Mouse (Mus musculus) T-helper 2 cell (primary cell): ENCODE measurements around the gene Hacd3.
"Not testable (repeated sequence)": the region's sequence is repeated elsewhere in the genome, so short reads cannot be mapped to it uniquely, and the experiment has no call there.

Source experiments
- in situ Hi-C: fragments of 300-600 bp; cut with MboI, MseI; formaldehyde crosslinking; loops from one replicate; pipeline ENCODE4 v1.15.1; 2025; ENCODE audit warnings: high pct_unique_total_duplicates

Hacd3 gene

DNA sequence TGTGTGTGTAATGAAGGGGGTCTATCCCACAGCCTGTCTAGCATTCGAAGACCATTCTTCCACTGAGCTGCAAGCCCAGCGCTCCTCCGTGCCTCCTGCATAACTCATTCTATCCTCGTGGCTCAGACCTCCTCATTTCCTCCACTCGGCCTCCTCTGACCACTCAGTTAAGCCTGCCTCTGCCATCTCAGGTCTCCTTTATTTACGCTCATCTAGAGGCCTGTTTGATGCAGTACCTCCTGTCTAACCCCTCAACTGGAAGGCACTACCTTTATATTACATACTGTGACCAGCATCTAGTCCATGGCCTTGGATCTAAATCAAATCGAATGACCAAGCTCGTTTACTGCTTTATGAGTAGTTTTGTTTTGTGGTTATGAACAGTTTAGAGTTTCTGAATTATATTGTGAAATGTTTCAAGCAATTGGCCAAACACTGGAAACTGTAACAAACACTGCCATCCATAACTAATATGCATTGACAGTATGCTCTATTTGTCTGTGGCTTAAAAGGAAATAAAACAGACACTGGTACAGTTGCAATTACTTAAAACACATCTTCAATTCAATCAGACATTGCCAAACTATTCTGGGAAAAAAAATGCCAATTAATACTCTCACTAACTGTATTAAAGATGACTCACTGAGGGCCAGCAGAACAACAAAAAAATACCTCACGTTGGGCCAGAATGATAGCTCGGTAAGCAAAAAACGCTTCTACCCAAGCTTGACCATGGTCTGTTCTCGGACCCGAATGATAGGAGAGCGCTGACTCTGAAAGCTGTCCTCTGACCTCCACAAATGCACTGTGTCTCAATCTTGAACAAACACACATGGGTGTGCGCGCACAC lies 4.3 kb downstream of the Hacd3 start:
- in situ Hi-C loops, result no loop called here

DNA sequence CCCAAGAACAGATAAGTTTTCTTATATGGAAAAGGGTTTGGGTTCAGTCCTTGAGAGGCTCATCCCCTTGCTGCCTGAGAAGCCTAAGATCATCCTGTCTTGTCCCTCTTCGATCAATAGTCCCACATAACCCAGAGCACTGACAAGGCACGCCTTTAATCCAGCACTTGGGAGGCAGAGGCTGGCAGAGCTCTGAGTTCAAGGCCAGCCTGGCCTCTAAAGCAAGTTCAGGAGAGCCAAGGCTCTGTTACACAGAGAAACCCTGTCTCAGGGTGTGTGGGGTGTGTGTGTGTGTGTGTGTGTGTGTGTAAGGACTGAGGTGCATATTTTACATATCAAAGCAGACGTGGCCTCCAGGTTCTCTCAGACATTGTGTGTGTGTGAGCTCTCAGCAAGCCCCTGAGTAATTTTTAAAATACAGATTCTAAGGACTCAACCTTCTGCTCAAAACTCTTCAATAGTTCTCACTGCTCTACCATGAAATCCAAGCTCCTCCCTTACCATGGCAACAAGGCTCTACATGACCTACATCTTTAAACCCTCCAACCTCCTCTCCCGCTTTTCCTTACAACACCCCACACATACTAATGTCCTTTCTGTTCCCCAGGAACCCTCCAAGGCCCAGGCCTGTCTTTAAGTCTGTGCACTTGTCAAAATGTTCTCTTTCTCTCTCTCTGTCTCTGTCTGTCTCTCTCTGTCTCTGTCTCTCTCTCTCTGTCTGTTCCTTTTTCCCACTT lies 5.1 kb downstream of the Hacd3 start:
- in situ Hi-C loops, result no loop called here

DNA sequence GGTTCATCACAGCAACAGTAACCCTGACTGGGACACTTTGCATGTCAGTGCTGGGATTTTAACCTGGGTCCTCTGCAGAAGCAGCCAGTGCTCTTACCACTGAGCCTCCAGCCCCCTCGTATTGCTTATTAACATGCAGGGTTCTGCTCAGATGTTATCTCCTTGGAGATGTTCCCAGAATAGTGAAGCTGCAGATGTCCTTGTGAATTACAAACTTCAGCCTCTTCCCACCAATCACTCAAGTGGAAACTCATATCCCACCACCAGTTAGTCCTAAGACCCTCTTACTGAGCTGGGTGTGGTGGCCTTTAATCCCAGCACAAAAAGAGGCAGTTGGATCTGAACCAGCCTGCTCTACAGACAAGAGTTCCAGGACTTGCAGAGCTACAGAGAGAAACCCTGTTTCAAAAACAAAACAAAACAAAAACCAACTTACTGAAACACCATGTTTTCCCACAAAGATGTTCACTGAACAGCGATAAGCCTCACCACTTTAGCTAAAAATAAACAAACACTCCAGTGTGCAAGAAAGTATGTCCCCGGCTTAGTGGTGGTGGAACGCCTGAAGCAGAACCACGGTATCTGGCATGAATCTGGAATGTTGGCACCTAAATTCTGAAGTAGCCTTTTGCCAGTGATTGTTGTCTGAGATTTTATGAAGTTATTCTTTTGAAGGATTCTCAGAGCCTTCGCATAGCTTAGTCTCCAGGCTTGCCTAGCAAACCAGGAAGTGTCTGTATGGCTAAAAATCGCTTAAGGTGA lies 5.9 kb downstream of the Hacd3 start:
- in situ Hi-C loops, result no loop called here

DNA sequence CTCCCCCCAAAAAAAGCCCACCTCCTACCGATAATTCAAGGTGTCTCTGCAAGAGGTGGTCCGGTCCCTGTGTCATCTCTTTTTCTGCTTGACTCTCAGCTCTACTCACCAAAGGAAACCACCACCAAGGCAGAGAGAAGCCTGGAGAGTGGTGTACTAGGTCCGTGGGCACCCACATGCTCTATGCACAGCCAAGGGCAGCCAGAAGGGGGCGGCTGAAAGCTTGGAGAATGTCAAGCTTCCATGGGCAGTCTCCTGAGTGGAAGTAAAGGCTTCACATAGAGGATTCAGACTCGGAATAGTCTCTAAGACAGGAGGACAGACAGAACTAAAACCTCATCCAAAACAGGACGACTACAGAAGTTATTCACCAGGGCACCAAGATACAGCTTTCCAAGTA lies 10.2 kb downstream of the Hacd3 start:
- in situ Hi-C loops, result no loop called here

DNA sequence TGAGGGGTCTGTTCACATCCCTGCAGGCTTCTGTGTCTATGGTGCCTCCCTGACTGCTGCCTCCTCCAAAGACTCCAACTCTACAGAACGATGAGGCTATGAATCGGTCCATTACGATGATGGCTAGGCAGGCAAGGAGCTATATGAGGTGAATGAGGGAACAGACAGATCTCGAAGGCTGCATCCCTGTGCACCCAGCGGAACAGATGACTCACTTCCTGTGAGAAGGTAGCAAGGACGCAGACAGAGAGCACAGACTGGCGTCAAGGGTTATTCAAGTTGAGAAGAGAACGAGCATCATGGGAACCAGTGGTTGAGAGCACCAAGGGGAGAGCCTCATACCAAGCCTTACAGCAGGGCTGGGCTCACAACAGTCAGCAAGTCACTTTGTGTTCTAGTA lies 10.9 kb downstream of the Hacd3 start:
- in situ Hi-C loops, result no loop called here

DNA sequence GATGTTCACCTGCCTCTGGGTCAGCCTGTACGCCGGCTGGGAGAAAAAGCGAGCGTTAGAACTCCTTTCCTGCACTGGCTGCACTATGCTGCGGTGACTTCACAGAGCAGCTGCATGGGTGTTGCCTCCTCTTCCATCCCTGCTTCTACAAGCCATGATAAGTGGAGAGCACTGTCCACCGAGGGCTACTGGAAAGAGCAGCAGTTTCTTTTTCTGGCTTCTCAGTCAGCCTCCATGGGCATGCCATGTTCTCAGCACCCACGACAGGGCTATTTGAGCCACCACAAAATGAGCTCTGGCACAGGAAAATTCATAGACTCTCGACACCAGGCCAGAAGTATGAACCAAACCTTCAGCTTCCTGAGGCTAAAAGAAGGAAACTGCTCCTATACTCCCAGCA lies 15.8 kb downstream of the Hacd3 start:
- in situ Hi-C loops, result no loop called here

DNA sequence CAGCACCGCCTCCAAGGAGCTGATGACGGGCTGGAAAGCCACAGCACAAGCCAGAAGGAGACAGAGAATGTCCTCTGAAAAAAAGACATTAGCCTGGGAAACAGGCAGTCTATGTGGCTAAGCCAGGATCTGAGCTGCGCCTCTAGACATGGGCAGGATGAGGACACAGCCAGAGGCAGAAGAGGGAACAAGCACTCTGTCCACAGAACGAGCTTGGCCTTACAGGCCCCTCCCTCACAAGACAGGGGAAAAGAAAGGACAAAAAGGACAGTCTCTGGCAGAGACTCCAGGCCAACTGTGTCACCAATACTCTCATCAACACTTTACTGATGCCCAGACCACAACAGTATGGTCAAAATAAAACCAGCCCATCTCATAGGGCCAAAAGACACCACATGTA lies 20.0 kb downstream of the Hacd3 start:
- in situ Hi-C loops, result no loop called here

DNA sequence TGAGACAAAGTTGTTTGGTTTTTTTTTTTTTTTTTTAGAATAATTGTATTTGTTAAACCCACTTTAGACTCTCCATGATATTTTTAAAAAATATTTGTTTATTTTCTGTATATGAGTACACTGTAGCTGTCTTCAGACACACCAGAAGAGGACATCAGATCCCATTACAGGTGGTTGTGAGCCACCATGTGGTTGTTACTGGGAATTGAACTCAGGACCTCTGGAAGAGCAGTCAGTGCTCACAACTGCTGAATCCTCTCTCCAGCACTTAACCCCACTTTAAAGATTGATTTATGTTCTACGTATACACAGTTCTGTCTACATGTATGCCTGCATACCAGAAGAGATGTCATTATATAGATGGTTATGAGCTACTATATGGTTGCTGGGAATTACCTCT lies 26.0 kb downstream of the Hacd3 start:
- in situ Hi-C loops, result not testable (repeated sequence)

DNA sequence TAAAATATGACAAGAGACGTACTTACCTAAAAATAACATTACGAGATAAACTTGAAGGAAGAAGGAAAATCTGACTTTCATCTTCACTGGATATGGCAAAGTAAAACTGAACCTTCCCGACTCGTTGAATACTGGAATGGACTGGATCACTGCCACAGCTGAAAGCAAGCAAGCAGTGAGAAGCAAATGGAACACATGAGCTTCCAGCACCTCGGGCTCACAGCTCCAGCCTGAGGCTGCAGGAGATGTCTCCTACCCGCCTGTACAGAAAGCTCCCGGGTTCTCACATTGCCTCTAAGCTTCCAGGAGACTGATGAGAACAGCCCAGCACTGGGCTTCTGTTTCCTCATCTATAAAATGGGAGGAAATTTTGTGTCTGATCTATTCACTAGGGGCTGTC lies 31.2 kb downstream of the Hacd3 start:
- in situ Hi-C loops, result no loop called here

DNA sequence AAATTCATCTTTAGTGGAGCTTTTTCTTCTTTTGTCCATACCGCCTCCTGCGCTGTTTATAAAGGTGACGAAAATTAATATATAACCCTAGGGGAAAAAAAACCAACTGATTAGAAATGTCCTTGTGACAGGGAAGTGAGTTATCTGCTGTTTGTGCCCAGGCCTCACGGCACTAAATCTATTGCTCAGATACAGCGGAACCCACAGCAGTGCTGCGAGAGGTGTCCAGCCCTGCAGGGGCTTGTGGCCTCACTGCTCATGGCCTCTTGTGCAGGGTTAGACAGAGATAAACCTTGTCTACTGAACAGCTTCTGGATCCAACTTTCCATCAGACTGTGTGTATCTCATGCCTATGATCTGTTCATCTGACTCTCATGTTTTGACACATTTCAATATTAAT lies 33.0 kb downstream of the Hacd3 start:
- in situ Hi-C loops, result no loop called here

DNA sequence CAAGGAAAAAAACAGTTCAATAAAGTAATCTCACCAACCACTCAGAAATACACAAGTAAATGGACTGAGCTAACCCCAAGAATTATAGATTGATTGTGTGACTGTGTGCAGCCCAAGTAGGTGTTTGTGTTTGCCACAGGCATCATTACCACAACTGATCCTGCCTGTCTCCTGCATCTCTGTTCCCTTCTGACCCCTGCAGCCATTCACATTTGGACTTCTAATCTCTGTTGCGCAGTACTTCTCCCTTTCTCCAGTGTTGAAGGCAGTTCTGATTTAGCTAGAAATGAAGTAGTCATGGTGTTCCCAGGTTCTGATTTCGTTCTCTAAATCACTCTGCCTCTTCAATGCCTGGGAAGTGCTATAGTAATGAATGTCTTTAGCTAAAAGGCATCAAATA lies 33.8 kb downstream of the Hacd3 start:
- in situ Hi-C loops, result no loop called here

DNA sequence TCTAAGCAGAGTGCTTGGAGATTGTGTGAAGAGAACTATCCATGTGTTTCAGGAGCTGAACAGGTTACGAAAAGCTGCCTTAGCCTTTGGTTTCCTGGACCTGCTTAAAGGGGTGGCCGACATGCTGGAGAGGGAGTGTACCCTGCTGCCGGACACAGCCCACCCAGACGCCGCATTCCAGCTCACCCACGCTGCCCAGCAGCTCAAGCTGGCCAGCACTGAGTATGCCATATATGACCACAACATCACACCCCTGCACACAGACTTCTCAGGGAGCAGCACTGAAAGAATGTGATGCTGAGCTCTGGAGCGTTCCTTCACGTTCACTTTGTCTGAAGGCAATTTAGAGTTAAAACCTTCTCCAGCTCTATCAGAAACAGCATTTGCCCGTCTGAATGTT lies 35.7 kb downstream of the Hacd3 start:
- in situ Hi-C loops, result no loop called here

DNA sequence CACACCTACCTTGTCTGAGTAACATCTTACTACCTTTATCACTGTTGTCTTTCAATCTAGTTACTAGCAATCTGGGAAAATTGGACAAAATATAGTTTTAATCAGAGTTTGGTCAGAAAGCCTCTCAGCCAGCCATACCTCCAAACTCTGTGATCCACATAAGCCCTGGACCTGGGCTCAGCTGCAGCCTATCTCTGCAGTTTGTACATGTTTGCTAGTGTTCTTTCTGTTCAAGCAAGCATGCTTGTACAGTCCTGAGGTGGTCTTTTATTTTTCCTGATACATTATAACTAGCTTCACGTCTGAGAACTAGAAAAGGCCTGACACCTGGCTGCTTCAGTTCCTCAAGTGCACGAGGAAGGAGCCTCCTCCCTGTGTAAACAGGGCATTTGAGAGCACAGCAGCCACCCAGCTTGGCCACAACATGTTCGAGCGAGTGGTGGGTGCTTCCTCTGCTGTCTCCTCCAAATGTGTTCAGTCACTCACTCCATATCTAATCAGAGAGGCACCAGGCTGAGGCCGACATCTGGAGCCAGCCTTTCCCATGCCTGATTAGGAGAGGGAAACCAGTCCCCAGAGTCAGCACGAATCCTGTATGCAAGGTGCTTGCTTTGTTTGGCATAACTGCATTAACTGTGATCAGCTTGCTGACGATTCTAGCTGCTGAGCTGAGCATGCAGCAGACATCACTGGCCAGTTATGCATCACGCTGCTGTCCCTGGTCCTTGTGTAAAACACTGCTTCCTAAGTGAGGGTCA lies 36.3 kb downstream of the Hacd3 start:
- in situ Hi-C loops, result no loop called here

DNA sequence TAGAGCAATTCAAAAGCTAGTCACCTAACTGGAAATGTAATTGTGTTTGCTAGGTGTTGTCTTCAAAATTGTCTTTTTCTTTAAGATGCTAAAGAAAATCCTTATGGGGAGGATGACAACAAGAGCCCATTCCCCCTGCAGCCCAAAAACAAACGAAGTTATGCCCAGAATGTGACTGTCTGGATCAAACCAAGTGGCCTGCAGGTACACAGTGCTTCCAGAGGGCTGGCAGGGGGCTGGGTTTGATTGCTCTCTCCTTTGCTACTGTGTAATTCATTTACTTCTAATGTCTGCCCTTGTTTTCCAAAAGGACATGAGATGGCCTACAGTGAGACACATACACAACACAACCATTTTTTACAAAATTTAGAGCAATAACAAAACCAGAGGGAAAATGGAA lies 39.6 kb downstream of the Hacd3 start:
- in situ Hi-C loops, result no loop called here

DNA sequence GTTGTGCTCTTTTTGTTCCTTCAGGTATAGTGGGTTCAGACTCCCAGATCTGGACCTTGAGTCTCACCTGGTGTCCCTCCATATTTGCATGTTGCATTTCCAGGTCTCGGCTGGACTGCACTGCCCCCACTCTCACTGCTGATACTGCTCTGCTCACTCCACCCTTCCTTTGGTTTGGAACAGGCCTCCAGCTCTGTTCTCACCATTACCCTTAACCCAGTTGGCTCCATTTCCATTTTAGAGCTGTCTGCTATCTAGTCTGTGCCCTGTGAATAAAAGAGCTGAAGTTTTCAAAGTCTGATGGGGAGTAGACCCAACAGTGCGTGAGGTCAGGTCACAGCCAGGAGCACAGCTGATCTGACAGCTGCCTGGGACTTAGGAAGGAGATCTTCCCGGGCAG lies 40.9 kb downstream of the Hacd3 start:
- in situ Hi-C loops, result no loop called here

DNA sequence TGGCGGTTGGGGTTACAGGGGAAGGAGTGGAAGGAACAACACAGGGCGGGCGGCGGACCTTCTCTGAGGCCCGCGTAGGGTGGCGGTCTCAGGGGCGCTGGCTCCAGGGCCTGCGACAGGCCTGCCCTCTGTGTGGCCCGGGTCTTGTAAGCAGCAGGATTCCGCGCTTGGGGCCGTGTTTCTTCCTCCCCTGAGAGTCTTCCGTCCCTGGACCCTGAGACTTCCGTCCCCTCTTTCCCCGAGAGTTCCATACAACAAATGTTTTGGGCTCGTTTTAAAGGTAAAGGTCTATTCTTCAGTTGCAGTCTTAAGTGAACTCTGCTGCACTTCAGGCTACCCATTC lies 60.5 kb downstream of the Hacd3 start:
- in situ Hi-C loops, result no loop called here

DNA sequence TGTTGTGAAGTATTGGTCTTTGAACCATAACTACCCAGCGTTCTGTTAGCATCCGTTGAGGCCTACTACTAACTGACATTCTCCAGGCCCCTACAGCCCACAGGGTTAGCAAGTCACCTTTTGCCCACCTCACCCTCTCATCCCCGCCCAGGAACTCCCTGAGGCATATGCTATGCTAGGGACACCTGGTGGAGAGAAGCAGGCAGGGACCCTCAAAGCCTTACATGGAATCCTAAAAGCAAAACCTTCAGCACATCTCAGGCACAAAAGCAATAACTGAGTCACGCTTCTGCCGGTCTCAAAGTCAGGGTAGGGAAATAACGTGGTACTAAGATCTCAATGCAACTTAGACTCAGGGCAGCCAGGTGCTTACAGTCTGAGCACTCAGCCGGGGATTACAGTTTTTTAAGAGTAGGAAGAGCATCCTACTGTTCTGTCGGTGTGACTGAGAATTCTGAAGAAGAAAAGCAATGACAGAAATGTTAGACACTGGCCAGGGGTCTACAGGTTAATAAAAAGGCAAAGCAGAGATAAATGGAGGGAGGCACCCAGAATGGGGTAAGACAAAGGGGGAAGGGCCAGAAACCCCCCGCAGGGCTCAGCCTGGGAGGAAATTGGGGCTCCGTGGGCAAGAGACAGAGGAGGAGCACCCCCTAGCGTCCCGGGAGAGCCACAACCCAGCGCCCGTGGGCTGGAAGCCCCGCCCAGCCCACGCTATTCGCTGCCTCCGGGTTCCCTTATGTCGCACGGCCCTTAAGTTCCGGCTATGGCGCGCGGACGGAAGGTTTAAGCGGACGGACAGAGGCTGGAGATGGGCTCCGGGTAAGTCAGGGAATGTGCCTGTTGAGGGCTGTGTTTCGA lies 61.1 kb downstream of the Hacd3 start, which contains the start of gene Ints14:
TSS of gene Ints14 (plus strand) at position 789 of the 861 bp plus-strand sequence.
- in situ Hi-C loops, result no loop called here

DNA sequence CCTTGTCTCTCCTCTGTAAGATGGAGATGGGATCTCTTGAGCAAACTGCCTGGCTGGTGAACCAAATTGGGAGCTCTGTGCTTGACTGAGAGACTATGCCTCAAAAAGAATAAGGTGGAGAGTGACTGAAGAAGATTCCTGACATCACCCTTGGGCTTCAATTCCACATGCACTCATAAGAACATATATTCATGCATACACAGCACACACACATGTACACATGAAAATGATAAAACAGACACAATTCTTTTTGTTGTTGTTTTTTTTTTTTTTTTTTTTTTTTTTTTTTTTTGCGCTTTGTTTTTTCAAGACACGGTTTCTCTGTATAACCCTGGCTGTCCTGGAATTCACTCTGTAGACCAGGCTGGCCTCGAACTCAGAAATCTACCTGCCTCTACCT lies 64.2 kb downstream of the Hacd3 start:
- in situ Hi-C loops, result no loop called here

DNA sequence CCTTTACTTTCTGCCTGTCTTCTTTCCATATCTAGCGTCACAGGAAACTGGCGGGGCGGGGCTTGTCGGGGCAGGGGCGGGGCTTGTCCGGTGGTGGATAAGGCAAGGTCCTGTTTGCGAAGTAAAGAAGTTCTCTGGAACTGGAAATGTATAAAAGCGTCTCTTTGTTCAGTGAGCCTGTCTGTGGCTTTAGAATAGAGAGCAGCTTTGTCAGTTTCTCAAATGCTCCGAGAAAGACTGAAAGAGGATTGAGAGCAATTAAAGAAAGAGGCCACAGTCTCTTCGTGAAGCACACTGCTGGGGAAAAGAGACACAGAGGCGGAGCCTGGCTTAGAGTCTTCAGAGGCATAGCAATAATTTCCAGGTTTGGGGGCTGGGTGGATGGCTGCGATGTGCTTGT lies 65.2 kb downstream of the Hacd3 start:
- in situ Hi-C loops, result no loop called here

DNA sequence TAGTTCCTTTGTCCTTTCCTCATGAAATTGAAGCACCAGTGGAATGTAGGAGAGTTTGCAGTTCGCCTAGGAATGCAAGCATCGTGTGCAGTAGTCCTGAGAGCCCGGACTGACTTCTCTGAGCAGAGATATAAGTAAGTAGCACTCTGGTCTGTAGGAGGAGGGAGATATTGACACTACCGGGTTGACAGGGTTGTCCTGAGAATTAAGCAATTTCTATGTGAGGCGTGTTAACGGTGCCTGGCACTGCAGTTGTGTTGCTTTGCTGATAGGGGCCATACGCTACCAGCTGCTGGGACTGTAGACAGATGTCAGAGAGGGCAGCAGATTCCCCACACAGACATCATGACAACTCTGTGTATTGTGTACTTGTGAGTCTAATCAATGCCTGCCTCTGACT lies 68.3 kb downstream of the Hacd3 start:
- in situ Hi-C loops, result no loop called here

DNA sequence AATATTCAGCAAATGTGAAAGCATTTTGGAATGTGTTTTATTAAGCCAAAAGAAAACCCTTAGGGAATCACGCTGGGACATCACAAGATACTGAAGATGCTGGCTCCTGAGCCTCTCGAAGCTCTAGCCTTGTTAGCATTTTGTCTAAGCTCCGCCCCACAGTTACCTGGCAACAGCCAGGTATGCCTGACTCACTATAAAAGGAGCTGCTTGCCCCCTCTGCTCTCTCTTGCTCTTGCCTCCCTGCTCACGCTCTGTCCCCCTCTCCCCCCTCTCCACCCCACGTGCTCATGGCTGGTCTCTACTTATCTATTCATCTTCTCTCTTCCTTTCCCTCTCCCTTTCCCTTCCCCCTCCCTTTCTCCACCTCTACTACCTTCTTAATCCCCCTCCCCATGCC lies 69.4 kb downstream of the Hacd3 start:
- in situ Hi-C loops, result no loop called here
